Mouse (Mus musculus): ENCODE measurements at regions not wholly inside any gene's neighbourhood (a gene's known extent, or its start where the extent isn't known, plus 50 kb on each side); places are given as distances from the start of the nearest gene placed in this dataset.

GRCm38 (mm10) chr8:56784441-56784840 is 233.6 kb downstream of the Fbxo8 start:
- Histone ChIP-seq H3K9me3 (no peaks in the 10 kb centered on the region), H3K27ac (no peak overlapping the region), H3K4me1 (no peaks in the 10 kb centered on the region), H3K4me3 (no peak overlapping the region), H3K36me3 (no peaks in the 10 kb centered on the region), H3K9ac (no peak overlapping the region), H3K4me2 (replicated peaks) (no peak overlapping the region), H3K27me3 (replicated peaks) (no peaks in the 10 kb centered on the region)
- ATAC-seq (ENCODE audit: low FRiP score, low read depth): no peak
- WGBS: 73% methylated on average over 2 of the region's 2 CpGs

GRCm38 (mm10) chr8:56789549-56790270 is 238.8 kb downstream of the Fbxo8 start:
- Histone ChIP-seq H3K27ac (no peak overlapping the region), H3K27me3 (replicated peaks) (no peaks in the 10 kb centered on the region), H3K4me3 (no peak overlapping the region), H3K9me3 (no peaks in the 10 kb centered on the region), H3K4me1 (no peaks in the 10 kb centered on the region), H3K36me3 (no peaks in the 10 kb centered on the region), H3K9ac (no peak overlapping the region), H3K4me2 (replicated peaks) (no peak overlapping the region)
- ATAC-seq (ENCODE audit: low FRiP score, low read depth): no peak
- 91% methylated on average over 2 of the region's 2 CpGs for WGBS

DNA sequence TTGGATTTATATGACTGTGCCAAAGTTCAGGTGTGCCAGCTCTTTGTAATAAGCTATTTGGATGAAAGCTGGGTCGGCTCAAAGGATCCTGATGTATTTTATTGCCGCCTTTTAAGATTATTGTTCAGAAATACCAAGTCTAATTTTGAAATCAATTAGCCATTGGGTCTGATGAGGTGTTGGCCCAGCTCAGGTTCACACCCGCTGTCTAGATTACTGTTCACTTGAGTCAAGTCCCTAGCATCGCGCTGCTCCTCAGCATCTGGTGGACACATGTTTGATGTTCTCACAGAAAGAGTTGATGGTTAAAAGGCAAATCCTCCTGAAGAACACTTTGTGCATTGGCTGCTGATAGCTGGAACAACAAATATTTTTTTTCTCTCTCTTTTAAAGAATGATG is 281.8 kb downstream of the Fbxo8 start:
- Histone ChIP-seq H3K36me3 (no peaks in the 10 kb centered on the region), H3K9ac (no peak overlapping the region), H3K4me3 (no peak overlapping the region), H3K4me2 (replicated peaks) (no peak overlapping the region), H3K4me1 (no peaks in the 10 kb centered on the region), H3K9me3 (no peaks in the 10 kb centered on the region), H3K27me3 (replicated peaks) (no peaks in the 10 kb centered on the region), H3K27ac (no peak overlapping the region)
- no peak for ATAC-seq (ENCODE audit: low FRiP score, low read depth)
- 85% methylated on average over 5 of the region's 5 CpGs for WGBS

GRCm38 (mm10) chr8:56833129-56833528 is 282.2 kb downstream of the Fbxo8 start:
- Histone ChIP-seq H3K9me3 (no peaks in the 10 kb centered on the region), H3K27me3 (replicated peaks) (no peaks in the 10 kb centered on the region), H3K36me3 (no peaks in the 10 kb centered on the region), H3K4me3 (no peak overlapping the region), H3K4me1 (no peaks in the 10 kb centered on the region), H3K27ac (no peak overlapping the region), H3K4me2 (replicated peaks) (no peak overlapping the region), H3K9ac (no peak overlapping the region)
- 46% methylated on average over 4 of the region's 4 CpGs for WGBS
- ATAC-seq (ENCODE audit: low FRiP score, low read depth): no peak

DNA sequence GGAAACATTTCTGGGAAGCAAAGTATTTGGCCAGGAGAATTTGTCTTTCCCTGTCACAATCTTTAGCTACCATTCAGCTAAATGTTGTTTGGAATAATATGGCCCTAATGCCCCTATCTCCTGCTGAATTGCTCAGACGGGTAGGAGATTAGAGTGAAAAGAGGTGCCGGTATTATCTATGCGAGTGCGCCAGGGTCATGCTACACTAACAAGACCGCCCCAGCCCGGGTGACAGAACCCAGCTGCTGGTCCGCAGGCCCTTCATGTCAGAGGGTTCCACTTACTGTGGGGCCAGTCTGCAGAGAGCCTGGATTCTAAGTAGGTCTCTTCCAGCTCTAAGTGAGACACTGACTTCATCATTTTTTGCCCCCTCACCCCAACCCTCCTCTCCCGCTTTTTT is 332.6 kb downstream of the Fbxo8 start:
- Histone ChIP-seq H3K4me3 (no peak overlapping the region), H3K27ac (no peak overlapping the region), H3K36me3 (no peaks in the 10 kb centered on the region), H3K27me3 (replicated peaks) (no peaks in the 10 kb centered on the region), H3K4me1 (no peaks in the 10 kb centered on the region), H3K9ac (no peak overlapping the region), H3K4me2 (replicated peaks) (no peak overlapping the region), H3K9me3 (no peaks in the 10 kb centered on the region)
- no peak for ATAC-seq (ENCODE audit: low FRiP score, low read depth)
- 67% methylated on average over 8 of the region's 8 CpGs for WGBS

GRCm38 (mm10) chr8:56884195-56884594 is 333.3 kb downstream of the Fbxo8 start:
- no peaks in the 10 kb centered on the region for H3K36me3 ChIP-seq
- no peak overlapping the region for H3K27ac ChIP-seq
- H3K4me3 ChIP-seq: no peak overlapping the region
- no peaks in the 10 kb centered on the region for H3K27me3 ChIP-seq (replicated peaks)
- no peak overlapping the region for H3K9ac ChIP-seq
- WGBS: 25% methylated on average over 1 of the region's 1 CpGs
- no peak overlapping the region for H3K4me2 ChIP-seq (replicated peaks)
- no peaks in the 10 kb centered on the region for H3K9me3 ChIP-seq
- H3K4me1 ChIP-seq: no peaks in the 10 kb centered on the region
- no peak for ATAC-seq (ENCODE audit: low FRiP score, low read depth)

DNA sequence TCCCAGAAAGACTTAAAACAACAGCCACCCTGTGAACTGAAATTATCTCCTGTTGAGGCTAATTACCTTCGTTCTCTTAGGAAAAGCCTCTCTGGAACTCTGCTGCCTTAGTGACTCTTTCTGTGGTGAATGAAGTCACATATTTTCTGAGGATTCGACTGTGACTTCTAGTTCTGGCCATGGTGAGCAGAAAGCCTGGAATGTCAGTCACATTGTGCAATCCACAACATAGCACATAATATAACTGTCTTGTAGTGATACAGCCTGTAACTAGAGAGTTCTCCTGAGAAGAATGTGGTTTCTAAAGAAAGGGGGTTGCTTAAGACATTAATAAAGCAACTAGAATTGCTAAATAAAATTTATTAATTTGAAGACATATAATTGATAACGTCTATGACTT is 342.7 kb downstream of the Fbxo8 start:
- Histone ChIP-seq H3K27ac (no peak overlapping the region), H3K9me3 (no peaks in the 10 kb centered on the region), H3K27me3 (replicated peaks) (no peaks in the 10 kb centered on the region), H3K4me2 (replicated peaks) (no peak overlapping the region), H3K4me3 (no peak overlapping the region), H3K9ac (no peak overlapping the region), H3K4me1 (no peaks in the 10 kb centered on the region), H3K36me3 (no peaks in the 10 kb centered on the region)
- 69% methylated on average over 3 of the region's 3 CpGs for WGBS
- no peak for ATAC-seq (ENCODE audit: low FRiP score, low read depth)

GRCm38 (mm10) chr8:56915362-56915761 is 364.5 kb downstream of the Fbxo8 start:
- no peak overlapping the region for H3K4me3 ChIP-seq
- H3K36me3 ChIP-seq: no peaks in the 10 kb centered on the region
- no peak overlapping the region for H3K9ac ChIP-seq
- 87% methylated on average over 5 of the region's 5 CpGs for WGBS
- no peaks in the 10 kb centered on the region for H3K9me3 ChIP-seq
- no peak overlapping the region for H3K4me2 ChIP-seq (replicated peaks)
- ATAC-seq (ENCODE audit: low FRiP score, low read depth): no peak
- no peak overlapping the region for H3K27ac ChIP-seq
- H3K4me1 ChIP-seq: no peaks in the 10 kb centered on the region
- no peaks in the 10 kb centered on the region for H3K27me3 ChIP-seq (replicated peaks)

DNA sequence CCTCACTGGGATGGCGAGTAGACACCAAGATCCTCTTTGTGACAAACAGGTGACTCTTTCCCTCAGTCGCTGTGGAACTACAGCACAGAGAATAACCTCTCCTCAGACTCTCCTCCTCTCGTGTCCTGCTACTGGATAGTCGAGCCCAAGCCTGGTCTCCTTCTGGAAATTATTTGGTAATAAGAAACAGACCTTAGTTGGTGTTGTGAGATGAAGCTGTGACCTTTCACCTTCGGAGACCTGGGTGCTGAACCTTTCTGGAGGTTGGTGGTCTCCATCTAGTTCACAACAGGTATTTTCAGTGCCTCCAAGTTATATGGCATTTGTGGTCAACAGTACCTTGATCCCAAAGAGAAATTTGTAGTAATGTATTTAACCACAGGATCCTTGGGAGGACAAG is 365.1 kb downstream of the Fbxo8 start:
- Histone ChIP-seq H3K27ac (no peak overlapping the region), H3K27me3 (replicated peaks) (no peaks in the 10 kb centered on the region), H3K36me3 (no peaks in the 10 kb centered on the region), H3K9ac (no peak overlapping the region), H3K9me3 (no peaks in the 10 kb centered on the region), H3K4me3 (no peak overlapping the region), H3K4me1 (no peaks in the 10 kb centered on the region), H3K4me2 (replicated peaks) (no peak overlapping the region)
- ATAC-seq (ENCODE audit: low FRiP score, low read depth): no peak
- WGBS: 88% methylated on average over 5 of the region's 5 CpGs

DNA sequence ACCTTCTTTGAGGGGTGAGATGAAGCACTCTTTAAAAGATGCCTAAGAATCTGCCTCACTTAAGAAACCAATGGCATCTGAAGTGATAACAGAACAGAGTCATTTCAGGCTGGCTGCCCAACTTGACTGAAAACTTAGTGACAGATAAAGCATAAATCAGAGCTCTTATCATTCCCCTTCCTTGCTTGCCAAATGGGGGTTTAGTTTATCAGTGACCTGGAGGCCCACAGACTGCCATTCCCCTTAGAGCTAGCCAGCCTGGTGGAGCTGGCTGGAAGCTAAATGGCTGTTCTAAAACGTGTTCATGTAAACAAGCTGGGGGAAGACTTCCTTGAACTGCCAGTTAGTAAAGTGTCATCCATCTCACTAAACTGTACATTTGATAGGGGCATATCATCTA is 373.8 kb downstream of the Fbxo8 start:
- Histone ChIP-seq H3K27me3 (replicated peaks) (no peaks in the 10 kb centered on the region), H3K36me3 (no peaks in the 10 kb centered on the region), H3K4me3 (no peak overlapping the region), H3K9ac (no peak overlapping the region), H3K4me1 (no peaks in the 10 kb centered on the region), H3K9me3 (no peaks in the 10 kb centered on the region), H3K4me2 (replicated peaks) (no peak overlapping the region), H3K27ac (no peak overlapping the region)
- WGBS: 2% methylated on average over 1 of the region's 1 CpGs
- no peak for ATAC-seq (ENCODE audit: low FRiP score, low read depth)

DNA sequence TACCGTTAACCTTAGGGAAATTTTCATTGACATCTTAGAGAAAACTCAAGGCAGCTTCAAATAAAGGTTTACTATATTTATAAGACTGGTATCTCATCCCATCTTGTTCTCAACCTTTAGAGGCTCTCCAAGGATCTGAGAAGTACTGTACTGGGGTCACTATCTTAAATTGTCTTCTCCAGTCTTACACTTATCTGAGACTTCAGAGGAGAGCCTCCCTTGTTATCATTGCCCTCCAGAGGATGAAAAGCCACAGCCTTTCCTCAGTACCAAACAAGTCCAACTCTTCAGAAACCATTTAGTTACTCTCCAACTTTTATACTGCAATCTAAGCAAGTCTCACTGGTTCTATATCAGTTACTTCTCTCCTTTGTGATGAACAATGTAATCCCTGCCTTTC is 376.3 kb downstream of the Fbxo8 start:
- WGBS: 93% methylated on average over 1 of the region's 1 CpGs
- Histone ChIP-seq H3K9ac (no peak overlapping the region), H3K36me3 (no peaks in the 10 kb centered on the region), H3K4me2 (replicated peaks) (no peak overlapping the region), H3K9me3 (no peaks in the 10 kb centered on the region), H3K27ac (no peak overlapping the region), H3K27me3 (replicated peaks) (no peaks in the 10 kb centered on the region), H3K4me3 (no peak overlapping the region), H3K4me1 (no peaks in the 10 kb centered on the region)
- no peak for ATAC-seq (ENCODE audit: low FRiP score, low read depth)

DNA sequence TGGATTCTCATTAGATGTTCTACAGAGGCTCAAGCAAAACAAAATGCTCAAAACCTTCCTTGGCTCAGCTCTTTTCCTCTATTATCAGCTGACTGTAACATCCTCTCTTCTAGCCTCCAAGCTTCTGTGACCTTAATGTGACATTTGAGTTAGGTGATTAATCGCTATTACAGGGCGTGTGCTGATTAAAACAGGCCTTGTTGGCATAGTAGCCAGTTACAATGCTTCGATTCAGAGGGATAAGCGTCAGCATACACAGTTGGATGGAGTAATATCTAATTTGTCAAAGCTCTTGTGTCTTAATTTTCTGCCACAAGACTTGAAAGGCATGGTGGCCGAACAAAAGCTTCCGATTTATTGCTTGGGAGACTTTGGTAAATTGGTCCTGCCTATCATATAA is 378.2 kb downstream of the Fbxo8 start:
- H3K4me3 ChIP-seq: no peak overlapping the region
- WGBS: 65% methylated on average over 6 of the region's 6 CpGs
- no peaks in the 10 kb centered on the region for H3K9me3 ChIP-seq
- no peaks in the 10 kb centered on the region for H3K36me3 ChIP-seq
- no peaks in the 10 kb centered on the region for H3K27me3 ChIP-seq (replicated peaks)
- H3K9ac ChIP-seq: no peak overlapping the region
- H3K4me1 ChIP-seq: no peaks in the 10 kb centered on the region
- no peak for ATAC-seq (ENCODE audit: low FRiP score, low read depth)
- H3K4me2 ChIP-seq (replicated peaks): no peak overlapping the region
- H3K27ac ChIP-seq: no peak overlapping the region

- H3K27me3 ChIP-seq (replicated peaks): no peaks in the 10 kb centered on the region
- no peaks in the 10 kb centered on the region for H3K9me3 ChIP-seq
- no peak overlapping the region for H3K4me3 ChIP-seq
- no peak overlapping the region for H3K9ac ChIP-seq
- no peaks in the 10 kb centered on the region for H3K4me1 ChIP-seq
- no peak overlapping the region for H3K27ac ChIP-seq
- no peak for ATAC-seq (ENCODE audit: low FRiP score, low read depth)
- H3K36me3 ChIP-seq: no peaks in the 10 kb centered on the region
- WGBS: 53% methylated on average over 6 of the region's 6 CpGs
- no peak overlapping the region for H3K4me2 ChIP-seq (replicated peaks)
Observed at GRCm38 (mm10) chr8:56932421-56932820, 381.5 kb downstream of the Fbxo8 start.
